Mouse (Mus musculus) heart, adult 2 months (tissue): ENCODE data around the gene Lrrk2. TPM values are rescaled to one million over a fixed set of nuclear protein-coding genes. Genes with fewer than 3 reads are reported as not detected.
A peak's percentile ranks its signal among the peaks of the same experiment; 100 is the strongest.

Source experiments
- DNase-seq, 2 experiments: peaks; one replicate each; pipeline ENCODE4 v3.0.0; 2021
- H3K27ac ChIP-seq: fragments of 200-600 bp; 2 replicates; pipeline ENCODE4 v1.8.1; 2022
- H3K27me3 ChIP-seq: fragments of 200-500 bp; 2 replicates; pipeline ENCODE4 v1.6.1; 2012; ENCODE audit warnings: mild to moderate bottlenecking, low read length, inconsistent platforms, mixed read lengths; ENCODE audit not compliant: control insufficient read depth, insufficient read depth
- H3K36me3 ChIP-seq: fragments of 200-500 bp; 2 replicates; pipeline ENCODE4 v1.6.1; 2012; ENCODE audit warnings: low read length, inconsistent platforms; ENCODE audit not compliant: control insufficient read depth, insufficient read depth
- H3K4me1 ChIP-seq: fragments of 200-500 bp; 2 replicates; pipeline ENCODE4 v1.6.1; 2011; ENCODE audit warnings: low read length; ENCODE audit not compliant: control insufficient read depth, insufficient read depth
- H3K4me3 ChIP-seq: fragments of 200-600 bp; 2 replicates; pipeline ENCODE4 v1.8.1; 2022
- H3K79me2 ChIP-seq: fragments of 200-500 bp; replicated peaks from 2 replicates; pipeline ENCODE4 v1.6.1; 2012; ENCODE audit warnings: mild to moderate bottlenecking, inconsistent platforms, low read length, moderate library complexity, mixed read lengths; ENCODE audit not compliant: control insufficient read depth, insufficient read depth
- H3K9ac ChIP-seq: fragments of 200-500 bp; 2 replicates; pipeline ENCODE4 v1.6.1; 2012; ENCODE audit warnings: low read depth, mild to moderate bottlenecking, control low read depth, inconsistent platforms, low read length, mixed read lengths
- CTCF ChIP-seq: fragments of 200-600 bp; IDR thresholded peaks from 2 replicates; pipeline ENCODE4 v1.8.1; 2022; ENCODE audit warnings: antibody characterized with exemption, mild to moderate bottlenecking, moderate library complexity
- EP300 ChIP-seq: fragments of 200-500 bp; IDR thresholded peaks from 2 replicates; pipeline ENCODE4 v1.6.1; 2011; ENCODE audit warnings: low read depth, low read length, control low read depth; ENCODE audit not compliant: insufficient read depth
- POLR2A ChIP-seq: fragments of 200-500 bp; IDR thresholded peaks from 2 replicates; pipeline ENCODE4 v1.6.1; 2011; ENCODE audit warnings: mild to moderate bottlenecking, low read depth, low read length, control low read depth; ENCODE audit not compliant: insufficient read depth
- WGBS: fragments of 180-500 bp; shearing (Covaris S2); methylation state at CpG from one replicate; pipeline ENCODE4 v1.1.7; 2018; 5-methylcytosine and 5-hydroxymethylcytosine counted together
- intact Hi-C: fragments of 180-260 bp; cut with DNase I; formaldehyde crosslinking; loops from one replicate; pipeline ENCODE4 v1.15.1; 2025
- polyA plus RNA-seq: library from polyadenylated mRNA; depleted of rRNA; stranded (reverse); fragments of >200 nt; gene quantifications from 2 replicates; pipeline ENCODE4 v1.2.3, GENCODE M21; 2012
- total RNA-seq, 2 experiments: library from RNA; stranded (reverse); gene quantifications; 2 replicates each; pipeline ENCODE4 v1.2.3; 2021

The Lrrk2 gene
- total and polyA plus RNA-seq, 3 experiments = 3.0 to 12.2 (median 10.6) TPM

GRCm38 (mm10) chr15:91671987-91672386, 988 bp upstream of the Lrrk2 start:
- intact Hi-C loops = loop anchor here (2.0 to 5.0 kb wide), 2 partner anchors 61 to 100 kb away; partner anchors contain the start of gene Slc2a13
- 46% methylated on average over 5 of the region's 5 CpGs for WGBS

DNA sequence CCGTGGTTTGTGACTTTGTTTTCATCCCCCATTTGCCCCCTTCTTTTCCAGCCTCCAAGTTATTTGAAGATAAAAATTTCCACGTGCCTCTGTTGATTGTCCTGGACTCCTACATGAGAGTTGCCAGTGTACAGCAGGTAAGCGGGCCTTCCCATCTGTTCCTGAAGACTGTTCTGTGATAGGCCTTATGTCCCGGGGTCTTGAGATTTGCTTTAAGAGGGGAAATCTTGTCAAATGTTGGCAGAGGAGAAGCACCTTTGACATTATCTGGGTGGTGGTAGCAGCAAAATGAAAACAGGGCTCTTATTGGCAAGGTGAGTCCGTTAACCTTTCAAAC, 562 bp downstream of the Lrrk2 start:
- Histone ChIP-seq H3K27ac (peak overlapping the region; percentile 93), H3K79me2 (no peaks in the 10 kb centered on the region; the same call in 1 of the 2 replicates), H3K36me3 (peaks cover 17% of the 10 kb centered on the region), H3K4me1 (peaks cover 3% of the 10 kb centered on the region), H3K27me3 (no peaks in the 10 kb centered on the region), H3K4me3 (peak overlapping the region; percentile 74), H3K9ac (peak overlapping the region; percentile 72)
- no peak for TF ChIP-seq POLR2A
- TF ChIP-seq CTCF = no peak
- no peak for TF ChIP-seq EP300
- intact Hi-C loops = loop anchor here (2.0 to 5.0 kb wide), 2 partner anchors 63 to 101 kb away; partner anchors contain the start of gene Slc2a13
- WGBS = 4% methylated on average over 5 of the region's 5 CpGs
- DNase-seq = no peak

More at GRCm38 (mm10) chr15:91671987-91672386, 988 bp upstream of the Lrrk2 start:
- H3K4me3 ChIP-seq = no peak overlapping the region
- TF ChIP-seq CTCF (no peak), POLR2A (no peak), EP300 (no peak)
- no peaks in the 10 kb centered on the region for H3K27me3 ChIP-seq
- DNase-seq = no peak
- H3K4me1 ChIP-seq = peaks cover 3% of the 10 kb centered on the region
- H3K27ac ChIP-seq = peak overlapping the region; percentile 93
- H3K9ac ChIP-seq = no peak overlapping the region
- no peaks in the 10 kb centered on the region; the same call in 1 of the 2 replicates for H3K79me2 ChIP-seq
- peaks cover 11% of the 10 kb centered on the region for H3K36me3 ChIP-seq

DNA sequence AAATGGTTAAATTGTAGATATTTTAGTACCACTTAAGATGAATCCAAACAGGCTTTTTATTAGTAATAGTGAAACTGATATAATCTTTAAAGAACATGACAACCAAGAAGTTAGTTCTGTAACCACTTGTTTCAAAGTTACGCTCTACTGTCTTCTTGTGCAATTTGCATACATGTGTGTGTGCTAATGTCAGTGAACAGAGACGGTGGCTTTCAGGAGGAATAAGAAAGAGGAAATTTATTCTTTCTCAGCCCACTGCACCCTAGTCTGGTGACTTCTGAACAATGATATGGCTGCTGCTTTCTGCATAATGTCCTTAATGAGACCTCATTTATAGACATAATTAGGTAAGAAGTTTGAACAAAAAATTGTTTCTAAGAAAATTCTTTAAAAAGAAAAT, 7.1 kb downstream of the Lrrk2 start:
- Histone ChIP-seq H3K36me3 (peaks cover 19% of the 10 kb centered on the region), H3K4me3 (no peak overlapping the region), H3K27ac (no peak overlapping the region), H3K4me1 (no peaks in the 10 kb centered on the region; the same call in 1 of the 2 replicates), H3K79me2 (no peaks in the 10 kb centered on the region; the same call in 1 of the 2 replicates), H3K9ac (no peak overlapping the region), H3K27me3 (no peaks in the 10 kb centered on the region)
- DNase-seq = no peak
- 72% methylated on average over 2 of the region's 2 CpGs for WGBS
- intact Hi-C loops = no loop called here
- no peak for TF ChIP-seq CTCF

DNA sequence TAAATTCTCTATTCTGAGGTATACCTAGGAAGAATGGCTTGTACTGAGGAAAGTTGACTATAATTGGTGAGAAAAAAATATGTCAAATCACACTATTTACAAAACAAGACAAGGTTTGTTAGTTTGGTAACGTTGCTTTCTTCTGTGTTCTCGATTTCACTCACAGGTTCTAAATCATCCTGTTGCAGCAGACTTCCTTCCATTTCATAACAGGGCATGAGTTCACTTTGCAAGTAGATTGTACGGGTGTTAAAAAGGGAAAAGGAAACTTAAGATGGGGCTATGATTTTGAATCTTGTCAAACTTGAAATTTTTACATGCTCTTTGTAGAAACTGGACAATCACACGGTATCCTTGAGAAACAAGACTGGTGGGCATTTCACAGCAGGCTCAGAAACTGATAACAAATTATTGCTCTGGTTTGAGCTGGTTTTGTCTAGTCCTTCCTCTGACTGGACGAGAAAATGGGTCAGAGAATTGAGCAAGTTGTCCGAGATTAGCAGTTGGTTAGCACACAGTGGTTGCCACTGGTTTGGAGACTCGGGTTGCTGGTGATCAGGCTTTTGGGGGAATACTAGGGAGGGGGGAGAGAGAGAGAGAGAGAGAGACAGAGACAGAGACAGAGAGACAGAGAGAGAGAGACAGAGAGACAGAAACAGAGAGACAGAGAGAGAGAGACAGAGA, 13.0 kb downstream of the Lrrk2 start:
- DNase-seq = no peak
- WGBS = 80% methylated on average over 7 of the region's 7 CpGs

GRCm38 (mm10) chr15:91690648-91691047, 17.7 kb downstream of the Lrrk2 start:
- DNase-seq = no peak
- H3K27ac ChIP-seq = no peak overlapping the region
- TF ChIP-seq EP300 (no peak), POLR2A (no peak), CTCF (no peak)
- no peaks in the 10 kb centered on the region; the same call in 1 of the 2 replicates for H3K4me1 ChIP-seq
- H3K9ac ChIP-seq = no peak overlapping the region
- peaks cover 3% of the 10 kb centered on the region for H3K79me2 ChIP-seq
- no peaks in the 10 kb centered on the region for H3K27me3 ChIP-seq
- no peak overlapping the region for H3K4me3 ChIP-seq
- peaks cover 7% of the 10 kb centered on the region for H3K36me3 ChIP-seq
- 55% methylated on average over 9 of the region's 9 CpGs for WGBS
- intact Hi-C loops = no loop called here

More for the DNA sequence above, 13.0 kb downstream of the Lrrk2 start:
- Histone ChIP-seq H3K36me3 (peaks cover 6% of the 10 kb centered on the region), H3K4me3 (no peak overlapping the region), H3K27me3 (no peaks in the 10 kb centered on the region), H3K4me1 (no peaks in the 10 kb centered on the region), H3K27ac (no peak overlapping the region), H3K9ac (no peak overlapping the region), H3K79me2 (peaks cover 3% of the 10 kb centered on the region)
- TF ChIP-seq CTCF (no peak), POLR2A (no peak)
- intact Hi-C loops = no loop called here

GRCm38 (mm10) chr15:91693051-91693450, 20.1 kb downstream of the Lrrk2 start:
- H3K36me3 ChIP-seq = peaks cover 4% of the 10 kb centered on the region
- no peaks in the 10 kb centered on the region; the same call in 1 of the 2 replicates for H3K4me1 ChIP-seq
- H3K9ac ChIP-seq = no peak overlapping the region
- peaks cover 3% of the 10 kb centered on the region for H3K79me2 ChIP-seq
- no peak for TF ChIP-seq EP300
- no peak for TF ChIP-seq POLR2A
- TF ChIP-seq CTCF = no peak
- no peaks in the 10 kb centered on the region for H3K27me3 ChIP-seq
- DNase-seq = peak; percentile 24 to 40
- no peak overlapping the region for H3K27ac ChIP-seq
- 57% methylated on average over 1 of the region's 1 CpGs for WGBS
- intact Hi-C loops = no loop called here
- no peak overlapping the region for H3K4me3 ChIP-seq
